Mouse (Mus musculus) left cerebral cortex, adult 11 months (tissue): ENCODE measurements around the gene Git1.

Experiments used
- DNase-seq: peaks from one replicate; pipeline ENCODE4 v3.0.0; 2022; ENCODE audit warnings: low spot score

Git1 gene

GRCm38 (mm10) chr11:77501971-77502370, 8.6 kb downstream of the Git1 start:
- no peak for DNase-seq

GRCm38 (mm10) chr11:77502481-77502880, 9.1 kb downstream of the Git1 start:
- DNase-seq = no peak

- no peak for DNase-seq
Observed at GRCm38 (mm10) chr11:77503511-77503910, 10.1 kb downstream of the Git1 start.

GRCm38 (mm10) chr11:77504377-77504776, 11.0 kb downstream of the Git1 start:
- DNase-seq = no peak

- no peak for DNase-seq
Observed at GRCm38 (mm10) chr11:77505291-77505980, 12.1 kb downstream of the Git1 start.

- no peak for DNase-seq
Observed at GRCm38 (mm10) chr11:77506273-77506672, 12.9 kb downstream of the Git1 start.

GRCm38 (mm10) chr11:77506941-77507340, 13.6 kb downstream of the Git1 start:
- DNase-seq = no peak

GRCm38 (mm10) chr11:77507426-77507825, 14.1 kb downstream of the Git1 start:
- no peak for DNase-seq

- no peak for DNase-seq
Observed at GRCm38 (mm10) chr11:77508068-77509021, 15.0 kb downstream of the Git1 start.

- DNase-seq = no peak
Observed at GRCm38 (mm10) chr11:77511336-77511735, 18.0 kb downstream of the Git1 start.

GRCm38 (mm10) chr11:77512891-77513810, 19.8 kb downstream of the Git1 start:
- no peak for DNase-seq

GRCm38 (mm10) chr11:77513811-77514170, 20.4 kb downstream of the Git1 start:
- no peak for DNase-seq

GRCm38 (mm10) chr11:77514281-77514831, 21.0 kb downstream of the Git1 start:
- no peak for DNase-seq

- DNase-seq = no peak
Observed at GRCm38 (mm10) chr11:77514832-77515636, 21.7 kb downstream of the Git1 start, which contains the start of gene Abhd15. Gene Abhd15 (plus strand): TSS chr11:77515121.

GRCm38 (mm10) chr11:77515637-77516552, 22.5 kb downstream of the Git1 start, which contains the start of gene Trp53i13:
Gene Trp53i13 (minus strand): TSS chr11:77515980.
- no peak for DNase-seq

- no peak for DNase-seq
Observed at GRCm38 (mm10) chr11:77516553-77517425, 23.4 kb downstream of the Git1 start.

GRCm38 (mm10) chr11:77518051-77518798, 24.9 kb downstream of the Git1 start:
- no peak for DNase-seq

- DNase-seq = no peak
Observed at GRCm38 (mm10) chr11:77519043-77519442, 25.7 kb downstream of the Git1 start, which contains the start of gene Gm10392. Gene Gm10392 (minus strand): TSS chr11:77519198.
